Mouse (Mus musculus): ENCODE results near the gene Frmd5. TPM values are rescaled to one million over a fixed set of nuclear protein-coding genes. Genes with fewer than 3 reads are reported as not detected.

Gene Frmd5
- polyA plus RNA-seq, 1 experiment from 2014 or later, result 24.2 TPM

- Histone ChIP-seq H3K4me1 (ENCODE audit: control insufficient read depth, insufficient read depth, low read length) (peaks cover 5% of the 10 kb centered on the region; the same call in 1 of the 2 replicates), H3K27ac (ENCODE audit: low read depth, low read length) (no peak overlapping the region), H3K4me2 (no peak overlapping the region), H3K4me3 (ENCODE audit: low read depth, low read length) (no peak overlapping the region), H3K9me3 (replicated peaks; ENCODE audit: control insufficient read depth, low read length) (no peaks in the 10 kb centered on the region), H3K36me3 (ENCODE audit: control insufficient read depth, insufficient read depth, low read length) (no peaks in the 10 kb centered on the region), H3K9ac (ENCODE audit: low read depth, low read length) (no peak overlapping the region), H3K27me3 (ENCODE audit: control insufficient read depth, insufficient read depth, low read length) (no peaks in the 10 kb centered on the region)
- WGBS (ENCODE audit: insufficient replicate concordance), result 60% methylated on average over 8 of the region's 8 CpGs
- ATAC-seq (replicated peaks; ENCODE audit: insufficient number of reproducible peaks, low FRiP score, low TSS enrichment), result no peak
Observed at GRCm38 (mm10) chr2:121674211-121674610, 132.7 kb downstream of the Frmd5 start.

GRCm38 (mm10) chr2:121669846-121670245 lies 137.0 kb downstream of the Frmd5 start:
- H3K4me1 ChIP-seq (ENCODE audit: control insufficient read depth, insufficient read depth, low read length), result no peaks in the 10 kb centered on the region
- WGBS (ENCODE audit: insufficient replicate concordance), result 73% methylated on average over 6 of the region's 6 CpGs

GRCm38 (mm10) chr2:121668256-121668655 lies 138.6 kb downstream of the Frmd5 start:
- H3K4me3 ChIP-seq (ENCODE audit: low read depth, low read length), result no peak overlapping the region
- H3K27me3 ChIP-seq (ENCODE audit: control insufficient read depth, insufficient read depth, low read length), result no peaks in the 10 kb centered on the region
- no peak overlapping the region for H3K9ac ChIP-seq (ENCODE audit: low read depth, low read length)
- H3K4me2 ChIP-seq, result no peak overlapping the region
- H3K36me3 ChIP-seq (ENCODE audit: control insufficient read depth, insufficient read depth, low read length), result no peaks in the 10 kb centered on the region
- no peaks in the 10 kb centered on the region for H3K9me3 ChIP-seq (replicated peaks; ENCODE audit: control insufficient read depth, low read length)
- WGBS (ENCODE audit: insufficient replicate concordance), result 78% methylated on average over 4 of the region's 4 CpGs
- ATAC-seq (replicated peaks; ENCODE audit: insufficient number of reproducible peaks, low FRiP score, low TSS enrichment), result no peak
- no peak overlapping the region for H3K27ac ChIP-seq (ENCODE audit: low read depth, low read length)
- no peaks in the 10 kb centered on the region for H3K4me1 ChIP-seq (ENCODE audit: control insufficient read depth, insufficient read depth, low read length)

More at GRCm38 (mm10) chr2:121669846-121670245, 137.0 kb downstream of the Frmd5 start:
- Histone ChIP-seq H3K27me3 (ENCODE audit: control insufficient read depth, insufficient read depth, low read length) (no peaks in the 10 kb centered on the region), H3K4me3 (ENCODE audit: low read depth, low read length) (no peak overlapping the region), H3K9ac (ENCODE audit: low read depth, low read length) (no peak overlapping the region), H3K4me2 (no peak overlapping the region), H3K9me3 (replicated peaks; ENCODE audit: control insufficient read depth, low read length) (no peaks in the 10 kb centered on the region), H3K27ac (ENCODE audit: low read depth, low read length) (no peak overlapping the region), H3K36me3 (ENCODE audit: control insufficient read depth, insufficient read depth, low read length) (no peaks in the 10 kb centered on the region)
- ATAC-seq (replicated peaks; ENCODE audit: insufficient number of reproducible peaks, low FRiP score, low TSS enrichment), result no peak

- no peak overlapping the region for H3K4me3 ChIP-seq (ENCODE audit: low read depth, low read length)
- no peaks in the 10 kb centered on the region for H3K36me3 ChIP-seq (ENCODE audit: control insufficient read depth, insufficient read depth, low read length)
- no peak overlapping the region for H3K27ac ChIP-seq (ENCODE audit: low read depth, low read length)
- WGBS (ENCODE audit: insufficient replicate concordance), result 78% methylated on average over 4 of the region's 4 CpGs
- H3K27me3 ChIP-seq (ENCODE audit: control insufficient read depth, insufficient read depth, low read length), result no peaks in the 10 kb centered on the region
- 0 out of 2 replicates have a peak, but pooled peaks cover 2% of the 10 kb centered on the region for H3K4me1 ChIP-seq (ENCODE audit: control insufficient read depth, insufficient read depth, low read length)
- H3K9me3 ChIP-seq (replicated peaks; ENCODE audit: control insufficient read depth, low read length), result no peaks in the 10 kb centered on the region
- no peak for ATAC-seq (replicated peaks; ENCODE audit: insufficient number of reproducible peaks, low FRiP score, low TSS enrichment)
- H3K9ac ChIP-seq (ENCODE audit: low read depth, low read length), result no peak overlapping the region
- no peak overlapping the region for H3K4me2 ChIP-seq
Observed at GRCm38 (mm10) chr2:121661160-121661502, 145.8 kb downstream of the Frmd5 start.

- no peak for ATAC-seq (replicated peaks; ENCODE audit: insufficient number of reproducible peaks, low FRiP score, low TSS enrichment)
- WGBS (ENCODE audit: insufficient replicate concordance), result 78% methylated on average over 6 of the region's 6 CpGs
- 0 out of 2 replicates have a peak, but pooled peaks cover 2% of the 10 kb centered on the region for H3K4me1 ChIP-seq (ENCODE audit: control insufficient read depth, insufficient read depth, low read length)
Observed at GRCm38 (mm10) chr2:121660461-121661159, 146.3 kb downstream of the Frmd5 start.

GRCm38 (mm10) chr2:121659350-121659749 lies 147.5 kb downstream of the Frmd5 start:
- Histone ChIP-seq H3K4me2 (no peak overlapping the region), H3K4me1 (ENCODE audit: control insufficient read depth, insufficient read depth, low read length) (0 out of 2 replicates have a peak, but pooled peaks cover 2% of the 10 kb centered on the region), H3K27me3 (ENCODE audit: control insufficient read depth, insufficient read depth, low read length) (no peaks in the 10 kb centered on the region), H3K27ac (ENCODE audit: low read depth, low read length) (no peak overlapping the region), H3K9me3 (replicated peaks; ENCODE audit: control insufficient read depth, low read length) (no peaks in the 10 kb centered on the region), H3K9ac (ENCODE audit: low read depth, low read length) (no peak overlapping the region), H3K36me3 (ENCODE audit: control insufficient read depth, insufficient read depth, low read length) (no peaks in the 10 kb centered on the region), H3K4me3 (ENCODE audit: low read depth, low read length) (no peak overlapping the region)
- ATAC-seq (replicated peaks; ENCODE audit: insufficient number of reproducible peaks, low FRiP score, low TSS enrichment), result no peak
- WGBS (ENCODE audit: insufficient replicate concordance), result 51% methylated on average over 4 of the region's 4 CpGs

More at GRCm38 (mm10) chr2:121660461-121661159, 146.3 kb downstream of the Frmd5 start:
- no peaks in the 10 kb centered on the region for H3K27me3 ChIP-seq (ENCODE audit: control insufficient read depth, insufficient read depth, low read length)
- H3K9me3 ChIP-seq (replicated peaks; ENCODE audit: control insufficient read depth, low read length), result no peaks in the 10 kb centered on the region
- no peak overlapping the region for H3K4me3 ChIP-seq (ENCODE audit: low read depth, low read length)
- H3K4me2 ChIP-seq, result no peak overlapping the region
- no peak overlapping the region for H3K9ac ChIP-seq (ENCODE audit: low read depth, low read length)
- no peaks in the 10 kb centered on the region for H3K36me3 ChIP-seq (ENCODE audit: control insufficient read depth, insufficient read depth, low read length)
- no peak overlapping the region for H3K27ac ChIP-seq (ENCODE audit: low read depth, low read length)

- 69% methylated on average over 5 of the region's 5 CpGs for WGBS (ENCODE audit: insufficient replicate concordance)
- Histone ChIP-seq H3K36me3 (ENCODE audit: control insufficient read depth, insufficient read depth, low read length) (no peaks in the 10 kb centered on the region), H3K4me1 (ENCODE audit: control insufficient read depth, insufficient read depth, low read length) (0 out of 2 replicates have a peak, but pooled peaks cover 2% of the 10 kb centered on the region), H3K27ac (ENCODE audit: low read depth, low read length) (no peak overlapping the region), H3K9me3 (replicated peaks; ENCODE audit: control insufficient read depth, low read length) (no peaks in the 10 kb centered on the region), H3K4me2 (no peak overlapping the region), H3K4me3 (ENCODE audit: low read depth, low read length) (no peak overlapping the region), H3K27me3 (ENCODE audit: control insufficient read depth, insufficient read depth, low read length) (no peaks in the 10 kb centered on the region), H3K9ac (ENCODE audit: low read depth, low read length) (no peak overlapping the region)
- no peak for ATAC-seq (replicated peaks; ENCODE audit: insufficient number of reproducible peaks, low FRiP score, low TSS enrichment)
Observed at GRCm38 (mm10) chr2:121658123-121658767, 148.6 kb downstream of the Frmd5 start.

GRCm38 (mm10) chr2:121655966-121656365 lies 150.9 kb downstream of the Frmd5 start:
- H3K4me2 ChIP-seq, result no peak overlapping the region
- 82% methylated on average over 6 of the region's 6 CpGs for WGBS (ENCODE audit: insufficient replicate concordance)
- no peak for ATAC-seq (replicated peaks; ENCODE audit: insufficient number of reproducible peaks, low FRiP score, low TSS enrichment)

More at GRCm38 (mm10) chr2:121655966-121656365, 150.9 kb downstream of the Frmd5 start:
- H3K9me3 ChIP-seq (replicated peaks; ENCODE audit: control insufficient read depth, low read length), result no peaks in the 10 kb centered on the region
- no peak overlapping the region for H3K27ac ChIP-seq (ENCODE audit: low read depth, low read length)
- no peaks in the 10 kb centered on the region for H3K27me3 ChIP-seq (ENCODE audit: control insufficient read depth, insufficient read depth, low read length)
- 0 out of 2 replicates have a peak, but pooled peaks cover 2% of the 10 kb centered on the region for H3K4me1 ChIP-seq (ENCODE audit: control insufficient read depth, insufficient read depth, low read length)
- H3K4me3 ChIP-seq (ENCODE audit: low read depth, low read length), result no peak overlapping the region
- H3K36me3 ChIP-seq (ENCODE audit: control insufficient read depth, insufficient read depth, low read length), result no peaks in the 10 kb centered on the region
- no peak overlapping the region for H3K9ac ChIP-seq (ENCODE audit: low read depth, low read length)
